Mouse (Mus musculus): Measurements from ENCODE around the gene 4930524J08Rik. TPM values are rescaled to one million over a fixed set of nuclear protein-coding genes. Genes with fewer than 3 reads are reported as not detected.

4930524J08Rik gene
- total RNA-seq (2012; rRNA removed) (0.72 and 0.84 TPM in 2 replicates), total RNA-seq (2014; rRNA removed) (0.50 and 1.0 TPM in 2 replicates), polyA plus RNA-seq (2012; ENCODE audit: insufficient read length, low read depth) (4.5 and 5.8 TPM in 2 replicates)

DNA sequence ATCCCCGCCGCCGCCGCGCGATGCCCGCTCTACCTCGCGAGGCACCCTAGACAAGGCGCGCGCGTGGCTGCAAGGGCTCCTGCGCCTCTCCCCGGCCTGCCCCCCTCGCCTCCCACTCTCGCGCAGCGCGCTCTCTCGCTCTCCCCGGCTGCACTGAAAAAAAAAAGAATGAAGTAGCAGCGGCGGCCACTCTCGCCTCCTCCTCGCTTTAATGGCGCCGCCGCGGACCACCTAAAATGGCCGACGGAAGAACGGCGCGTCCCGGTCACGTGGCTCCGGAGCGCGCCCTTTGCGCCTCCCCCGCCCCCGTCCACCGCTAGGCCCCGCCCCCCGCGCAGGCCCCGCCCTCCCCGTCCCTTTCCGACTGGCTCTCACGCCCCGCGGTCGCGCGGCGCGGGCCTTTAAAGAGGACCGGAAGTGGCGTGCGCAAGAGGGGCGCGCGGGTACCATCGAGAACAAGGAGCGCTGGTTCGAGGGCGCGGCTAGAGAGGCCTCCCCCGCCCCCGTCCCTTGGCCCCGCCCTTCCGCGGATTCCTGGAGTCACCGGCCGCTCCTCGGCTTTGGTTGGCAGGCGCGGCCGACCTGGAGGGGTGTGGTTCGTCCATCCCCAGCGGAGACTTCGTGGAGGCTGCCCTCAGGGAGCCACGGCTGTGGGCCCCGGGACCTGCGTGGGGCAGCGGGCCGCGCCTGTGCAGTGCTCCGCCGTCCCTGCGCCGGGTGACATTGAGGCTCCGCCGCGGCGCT is at the start of gene 4930524J08Rik, which contains the start of gene Hnrnpd:
Gene 4930524J08Rik (plus strand): TSS at position 363 of the 744 bp plus-strand sequence.
Gene Hnrnpd (minus strand): TSS at position 240 of the 744 bp plus-strand sequence.
- Histone ChIP-seq H3K4me3 (replicated peaks in 1 of 3; ENCODE audit: low read depth in 2 of 3, low read length in 2 of 3, poor library complexity in 1 of 3) (peak within 1 kb of the TSS; percentile 74 to 99 (median 97)), H3K4me2 (ENCODE audit: insufficient read depth, low read depth, poor library complexity, severe bottlenecking) (peak within 1 kb of the TSS; percentile 94), H3K27ac (ENCODE audit: insufficient read depth, low read depth) (peak within 1 kb of the TSS; percentile 97), H3K9me3 (replicated peaks; ENCODE audit: low read length) (peaks cover 3% of the 10 kb centered on the region), H3K27me3 (replicated peaks) (no peaks in the 10 kb centered on the region), H3K79me2 (replicated peaks; ENCODE audit: control insufficient read depth, extremely low read depth, insufficient read depth, poor library complexity, severe bottlenecking) (peaks cover 45% of the 10 kb centered on the region), H3K9ac (ENCODE audit: insufficient read depth, low read depth) (peak within 1 kb of the TSS; percentile 100), H3K4me1 (ENCODE audit: control insufficient read depth in 1 of 2, insufficient read depth in 2 of 2) (peaks cover 4 to 24% of the 10 kb centered on the region in 2 experiments; a peak in 3 of 4 replicates), H3K36me3 (replicated peaks in 1 of 2; ENCODE audit: control insufficient read depth in 1 of 2, insufficient read depth in 1 of 2, low read length in 1 of 2) (peaks cover 2 to 19% of the 10 kb centered on the region in 2 experiments)
- DNase-seq (ENCODE audit: extremely low read depth): peak; percentile 94
- dilution Hi-C loops (cut with MboI; ENCODE audit: extremely low pct_ligation_motif_present, extremely low pct_unique_long_range_greater_than_20kb, low sequenced_read_pairs) (no loop called here), in situ Hi-C loops (cut with MboI; ENCODE audit: low pct_ligation_motif_present, low pct_unique_long_range_greater_than_20kb, low sequenced_read_pairs) (no loop called here)
- TF ChIP-seq ELF1 (IDR thresholded peaks at IDR 0.05; ENCODE audit: low read depth, low read length) (peak; percentile 84), MAX (IDR thresholded peaks at IDR 0.05; ENCODE audit: low read length) (peak; percentile 51; the same call in 1 of the 2 replicates), EP300 (IDR thresholded peaks at IDR 0.05; ENCODE audit: low read length) (no peak), TCF12 (IDR thresholded peaks at IDR 0.05; ENCODE audit: low read depth, low read length) (peak; percentile 54; the same call in 1 of the 2 replicates), BHLHE40 (IDR thresholded peaks at IDR 0.05; ENCODE audit: low read depth, low read length) (peak; percentile 75), MEF2A (IDR thresholded peaks at IDR 0.05; ENCODE audit: borderline replicate concordance, low read depth, low read length) (no peak), ZMIZ1 (IDR thresholded peaks at IDR 0.05; ENCODE audit: low read depth, low read length) (no peak; the same call in 1 of the 2 replicates), USF2 (conservative IDR thresholded peaks at IDR 0.05; ENCODE audit: low read depth, low read length) (peak; percentile 55; the same call in 1 of the 2 replicates), CHD1 (IDR thresholded peaks at IDR 0.05; ENCODE audit: low read depth, low read length) (0 out of 2 replicates have a peak, but pooled peaks have one; percentile 32), E2F4 (IDR thresholded peaks at IDR 0.05; ENCODE audit: insufficient replicate concordance, low read depth, low read length) (no peak), NELFE (IDR thresholded peaks at IDR 0.05; ENCODE audit: low read depth, low read length) (peak; percentile 40; the same call in 1 of the 2 replicates), RCOR1 (conservative IDR thresholded peaks at IDR 0.05; ENCODE audit: low read depth, low read length) (no peak), RAD21 (IDR thresholded peaks at IDR 0.05; ENCODE audit: low read depth, low read length) (no peak), KAT2A (IDR thresholded peaks at IDR 0.05; ENCODE audit: insufficient replicate concordance, low read length) (no peak), HCFC1 (IDR thresholded peaks at IDR 0.05; ENCODE audit: low read depth, low read length) (peak; percentile 75), USF1 (IDR thresholded peaks at IDR 0.05; ENCODE audit: low read depth, low read length) (peak; percentile 86), PAX5 (IDR thresholded peaks at IDR 0.05; ENCODE audit: low read length) (no peak), TBP (conservative IDR thresholded peaks at IDR 0.05; ENCODE audit: low read depth, low read length) (no peak), MAFK (IDR thresholded peaks at IDR 0.05; ENCODE audit: insufficient replicate concordance, low read length) (no peak), MAZ (IDR thresholded peaks at IDR 0.05; ENCODE audit: low read depth, low read length) (peak; percentile 89), ETS1 (conservative IDR thresholded peaks at IDR 0.05; ENCODE audit: low read depth, low read length) (0 out of 2 replicates have a peak, but pooled peaks have one; percentile 25), CTCF (conservative IDR thresholded peaks at IDR 0.05 in 1 of 2, IDR thresholded peaks at IDR 0.05 in 1 of 2; ENCODE audit: low read depth in 2 of 2, low read length in 2 of 2) (no peak), MXI1 (IDR thresholded peaks at IDR 0.05; ENCODE audit: low read depth, low read length) (peak; percentile 91), SIN3A (IDR thresholded peaks at IDR 0.05; ENCODE audit: low read length) (peak; percentile 61; the same call in 1 of the 2 replicates), POLR2A (IDR thresholded peaks at IDR 0.05; ENCODE audit: low read depth, low read length) (peak; percentile 71), ZC3H11A (IDR thresholded peaks at IDR 0.05; ENCODE audit: low read depth, low read length) (peak; percentile 75), ZNF384 (IDR thresholded peaks at IDR 0.05; ENCODE audit: low read depth, low read length) (no peak), ZKSCAN1 (IDR thresholded peaks at IDR 0.05; ENCODE audit: borderline replicate concordance, low read depth, low read length) (no peak), JUN (IDR thresholded peaks at IDR 0.05; ENCODE audit: insufficient read depth, low read depth, low read length) (no peak), UBTF (IDR thresholded peaks at IDR 0.05; ENCODE audit: low read depth, low read length) (peak; percentile 66; the same call in 1 of the 2 replicates), NRF1 (IDR thresholded peaks at IDR 0.05; ENCODE audit: low read depth, low read length) (peak; percentile 76), JUND (conservative IDR thresholded peaks at IDR 0.05; ENCODE audit: low read depth, low read length) (no peak), SMC3 (IDR thresholded peaks at IDR 0.05; ENCODE audit: low read depth, low read length) (no peak), IRF4 (IDR thresholded peaks at IDR 0.05; ENCODE audit: low read depth, low read length) (peak; percentile 31; the same call in 1 of the 2 replicates), POLR2AphosphoS2 (IDR thresholded peaks at IDR 0.05; ENCODE audit: low read depth, low read length) (no peak), CHD2 (IDR thresholded peaks at IDR 0.05; ENCODE audit: low read length) (no peak), GABPA (IDR thresholded peaks at IDR 0.05; ENCODE audit: insufficient replicate concordance, low read depth, low read length) (no peak), MYC (IDR thresholded peaks at IDR 0.05; ENCODE audit: low read depth, low read length) (no peak; the same call in 1 of the 2 replicates)
